Mouse (Mus musculus) G1E (cell line): ENCODE measurements around the gene Gm29609.

Experiments
- CTCF ChIP-seq: IDR thresholded peaks from 2 replicates; pipeline ENCODE4 v1.5.1; 2012; ENCODE audit warnings: low read depth, low read length, inconsistent platforms, mixed read lengths
- TAL1 ChIP-seq: conservative IDR thresholded peaks from 2 replicates; pipeline ENCODE4 v1.6.1; 2012; ENCODE audit warnings: low read depth, low read length, inconsistent platforms, mixed read lengths

DNA sequence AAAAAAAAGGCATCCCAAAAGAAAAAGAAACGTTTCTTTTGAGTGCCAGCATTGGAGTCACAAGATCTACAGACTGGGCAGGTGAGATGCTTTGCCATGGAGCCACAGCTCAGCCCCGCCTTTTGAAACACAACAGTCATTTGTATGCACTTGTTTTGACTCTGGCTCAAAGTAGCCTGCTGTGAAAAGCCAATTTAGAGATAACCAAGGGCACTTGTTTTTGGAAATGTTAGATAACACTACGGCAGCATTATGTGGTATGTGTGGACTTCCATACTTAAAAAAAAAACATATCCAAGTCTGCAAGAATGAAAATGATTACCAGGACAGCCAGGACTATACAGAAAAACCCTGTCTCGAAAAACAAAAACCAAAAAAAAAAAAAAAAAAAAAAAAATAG is 4.0 kb upstream of the Gm29609 start:
- no peak; the same call in 1 of the 2 replicates for TF ChIP-seq TAL1
- no peak for TF ChIP-seq CTCF
